Mouse (Mus musculus): ENCODE measurements around the gene Cacna1s.

Cacna1s gene

DNA sequence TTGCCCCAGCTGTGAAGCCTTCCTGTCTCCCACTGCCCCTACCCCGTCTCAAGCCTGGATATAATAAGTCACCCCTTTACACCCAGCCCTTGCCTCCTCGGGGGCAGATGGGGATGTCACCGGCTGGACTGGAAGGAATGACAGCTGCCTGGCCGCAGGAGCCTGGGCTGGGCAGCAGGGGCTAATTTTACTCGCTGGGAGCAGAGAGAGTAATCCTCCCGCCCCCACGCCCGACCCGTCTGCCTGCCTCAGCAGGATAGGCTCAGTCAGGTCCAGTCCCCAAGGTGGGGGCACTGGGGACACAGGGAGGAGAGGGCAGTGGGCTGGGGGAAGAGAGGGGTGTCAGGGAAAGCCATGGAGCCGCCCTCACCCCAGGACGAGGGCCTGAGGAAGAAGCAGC lies at the start of gene Cacna1s:
TSS of gene Cacna1s (plus strand) at position 204 of the 400 bp plus-strand sequence.
- 57% methylated on average over 11 of the region's 11 CpGs for WGBS

DNA sequence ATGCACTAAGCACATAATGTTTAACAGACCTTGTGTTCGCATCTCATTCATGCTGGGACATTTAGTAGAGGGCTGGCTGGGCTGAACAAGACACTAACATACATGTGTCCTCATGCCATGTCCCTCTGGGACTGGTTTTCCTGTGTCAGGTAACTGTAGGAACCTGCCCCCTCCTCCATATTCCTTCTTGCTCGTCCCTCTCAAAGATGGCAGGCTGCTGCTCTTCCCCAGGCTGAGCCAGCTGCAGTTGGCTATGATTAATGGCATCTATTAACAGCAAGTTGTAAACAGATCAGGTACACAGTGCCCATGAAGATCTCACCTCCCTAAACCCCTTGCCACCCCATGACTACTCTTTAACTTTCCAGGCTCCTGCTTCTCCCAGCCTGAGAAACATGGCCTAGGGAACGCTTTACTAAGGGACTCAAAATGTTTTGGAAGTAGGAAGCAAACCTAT lies 46.2 kb upstream of the Cacna1s start, which contains the start of gene Igfn1:
TSS of gene Igfn1 (minus strand) at position 51 of the 457 bp plus-strand sequence.
- 94% methylated on average over 3 of the region's 3 CpGs for WGBS

DNA sequence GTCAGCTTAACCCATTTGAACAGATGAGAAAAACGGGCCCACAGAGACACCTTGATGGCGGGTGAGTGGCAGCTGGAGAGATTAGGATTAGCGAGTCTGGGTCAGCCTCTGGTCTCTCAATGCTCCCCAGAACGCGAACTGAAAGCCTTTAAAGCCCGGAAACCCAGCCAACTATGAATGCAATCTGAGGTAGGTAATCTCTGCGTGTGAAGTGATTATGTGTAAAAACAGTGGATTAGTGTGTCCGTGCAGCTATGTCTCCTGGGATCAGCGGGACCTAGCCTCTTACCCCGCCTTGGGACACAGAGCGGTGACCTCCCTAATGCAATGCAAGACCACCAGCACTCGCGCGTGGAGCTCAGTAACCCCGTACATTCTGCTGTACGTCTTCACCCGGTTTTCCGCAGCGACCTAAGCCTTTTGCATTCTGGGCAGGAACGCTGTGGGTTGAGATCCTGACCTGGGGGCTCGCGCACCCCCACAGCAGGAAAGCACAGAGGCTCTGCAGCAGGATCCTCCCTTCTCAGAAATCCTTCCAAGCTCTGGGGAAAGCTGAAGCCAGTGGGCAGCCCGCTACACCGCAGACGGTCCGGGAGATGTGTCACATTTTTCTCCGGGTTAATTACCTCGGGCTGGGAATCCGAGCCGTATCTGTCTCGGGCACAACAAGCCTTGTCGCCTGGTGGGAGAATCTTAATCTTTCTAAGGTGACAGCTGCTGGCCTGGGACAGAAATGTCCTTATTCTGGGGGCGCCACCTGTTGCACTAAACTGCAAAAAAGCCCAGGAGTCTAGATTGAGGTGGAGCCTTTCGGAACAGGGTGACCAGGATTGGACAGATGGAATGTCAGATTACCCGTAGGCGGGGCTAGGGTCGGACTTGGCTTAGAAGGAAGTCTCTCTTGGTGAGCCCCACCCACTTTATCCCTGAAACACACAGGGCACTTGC lies 45.1 kb upstream of the Cacna1s start, which contains the start of gene Tmem9:
TSS of gene Tmem9 (plus strand) at position 940 of the 948 bp plus-strand sequence.
- 15% methylated on average over 37 of the region's 37 CpGs for WGBS

DNA sequence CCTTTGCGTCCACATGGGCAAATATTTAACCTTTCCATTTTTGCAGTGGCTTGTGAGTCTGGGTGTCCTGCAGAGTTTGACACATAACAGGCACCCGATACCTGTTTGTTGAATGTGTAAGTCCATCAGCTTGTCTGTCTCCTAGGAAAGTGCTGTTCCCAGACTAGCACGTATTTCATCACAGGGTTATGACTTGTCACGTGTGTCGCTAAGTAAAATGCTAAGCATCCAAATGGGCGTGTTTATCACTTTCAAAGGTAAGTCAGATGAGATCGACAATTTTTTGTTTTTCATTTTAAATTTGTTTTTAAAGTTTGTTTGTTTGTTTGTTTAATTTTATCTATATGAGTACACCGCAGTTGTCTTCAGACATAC lies 44.4 kb upstream of the Cacna1s start:
- WGBS = 24% methylated on average over 8 of the region's 8 CpGs

DNA sequence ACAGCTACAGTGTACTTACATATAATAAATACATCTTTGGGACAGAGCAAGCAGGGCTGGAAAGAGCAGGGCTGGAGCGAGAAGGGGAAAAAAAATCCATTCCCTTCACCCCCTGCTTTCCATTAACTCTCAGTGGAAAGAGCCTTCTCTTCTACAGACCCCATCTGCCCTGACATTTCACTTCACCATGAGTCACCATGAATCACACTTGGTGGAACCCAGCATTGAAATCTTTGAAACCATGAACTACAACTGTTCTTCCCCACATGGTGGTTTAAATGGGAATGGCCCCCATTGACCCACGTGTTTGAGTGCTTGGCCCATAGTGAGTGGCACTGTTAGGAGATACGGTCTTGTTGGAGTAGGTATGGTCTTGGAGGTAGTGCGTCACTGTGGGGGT lies 42.3 kb upstream of the Cacna1s start:
- whole genome bisulfite sequencing = 90% methylated on average over 4 of the region's 4 CpGs

DNA sequence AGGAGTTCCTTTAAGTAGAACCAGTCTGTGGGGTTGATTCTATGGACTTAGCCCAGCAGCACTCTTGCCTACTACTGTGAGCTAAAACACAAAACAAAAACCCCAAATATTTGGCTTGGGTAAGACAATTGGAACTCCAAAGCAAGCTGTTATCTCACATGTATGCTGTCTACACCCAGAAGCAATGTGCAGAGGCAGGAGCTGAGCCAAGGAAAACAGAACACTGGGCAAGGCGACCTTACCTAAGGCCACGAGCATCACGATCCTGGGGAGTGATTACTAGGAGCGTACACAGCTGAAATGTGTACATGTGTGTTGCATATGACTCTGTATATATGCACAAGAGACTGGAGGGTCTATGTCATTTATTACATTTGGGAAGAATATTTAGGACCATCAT lies 39.0 kb upstream of the Cacna1s start:
- WGBS = 74% methylated on average over 4 of the region's 4 CpGs

DNA sequence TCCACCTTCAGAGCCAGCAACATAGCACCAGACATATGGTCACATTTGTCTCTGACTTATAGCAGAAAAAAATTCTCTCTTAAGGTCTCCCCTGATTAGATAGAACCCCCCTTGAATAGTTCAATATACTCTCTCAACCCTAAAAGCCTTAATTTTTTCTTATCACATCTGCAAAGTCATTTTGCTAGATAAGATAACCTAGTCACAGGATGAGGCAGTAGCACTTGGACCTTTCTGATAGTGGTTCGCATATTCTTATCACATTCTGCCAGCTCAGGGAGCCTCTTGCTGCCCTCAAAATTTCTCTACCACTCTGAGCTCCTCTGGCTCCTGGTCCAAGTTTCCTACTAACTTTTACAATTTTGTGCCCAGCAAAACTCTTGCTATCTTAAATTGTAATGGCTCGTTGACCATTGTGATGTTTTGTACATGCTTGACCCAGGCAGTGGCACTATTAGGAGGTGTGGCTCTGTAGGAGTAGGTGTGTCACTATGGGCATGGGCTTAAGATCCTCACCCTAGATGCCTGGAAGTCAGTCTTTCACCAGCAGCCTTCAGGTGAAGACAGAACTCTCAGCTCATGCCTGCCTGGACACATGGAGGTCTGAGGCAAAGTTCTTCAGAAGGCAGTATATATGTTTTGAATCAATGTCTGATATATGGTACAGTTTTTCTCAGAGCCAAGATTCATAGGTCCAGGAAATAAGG lies 37.6 kb upstream of the Cacna1s start:
- 87% methylated on average over 2 of the region's 2 CpGs for WGBS

DNA sequence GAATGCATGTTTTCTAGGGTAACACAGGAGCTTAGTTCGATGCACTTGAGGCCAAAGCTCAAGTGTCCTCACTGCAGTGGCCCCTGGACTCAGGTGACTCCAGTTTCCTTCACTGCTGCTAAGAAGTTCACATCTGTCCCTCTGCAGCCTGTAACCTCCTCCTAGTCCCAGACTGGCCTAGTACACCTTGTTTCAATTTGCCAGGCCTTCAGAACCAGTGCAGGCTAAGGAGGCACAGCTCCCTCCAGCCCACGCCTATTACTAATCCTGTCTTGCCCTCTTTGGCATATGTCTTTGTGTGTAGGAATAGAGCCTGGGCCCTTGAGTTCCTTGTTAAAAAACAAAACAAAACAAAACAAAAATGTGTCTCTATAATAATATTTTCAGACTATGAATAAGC lies 35.2 kb upstream of the Cacna1s start:
- WGBS = 88% methylated on average over 2 of the region's 2 CpGs

DNA sequence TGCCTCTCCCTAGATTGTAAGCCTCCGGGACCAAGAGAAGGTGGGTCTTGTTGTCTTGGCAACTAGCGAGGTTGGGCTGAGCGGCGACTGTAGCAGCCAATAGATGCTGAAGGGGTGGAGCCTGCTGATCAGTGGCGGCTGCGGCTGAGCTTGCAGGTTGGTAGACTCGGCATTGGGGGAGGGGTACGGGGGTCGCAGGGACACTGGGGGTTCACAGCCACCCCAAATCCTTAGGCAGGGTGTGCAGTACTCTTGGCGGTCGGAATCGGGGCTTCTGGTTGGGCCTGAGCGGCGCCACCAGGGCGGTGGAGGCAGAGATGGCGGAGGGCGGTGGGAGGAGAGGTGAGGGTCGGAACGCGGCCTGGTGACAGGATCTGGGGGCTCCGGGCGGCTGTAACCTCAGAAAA lies 34.6 kb upstream of the Cacna1s start:
- WGBS = under 1% methylated on average over 22 of the region's 22 CpGs

DNA sequence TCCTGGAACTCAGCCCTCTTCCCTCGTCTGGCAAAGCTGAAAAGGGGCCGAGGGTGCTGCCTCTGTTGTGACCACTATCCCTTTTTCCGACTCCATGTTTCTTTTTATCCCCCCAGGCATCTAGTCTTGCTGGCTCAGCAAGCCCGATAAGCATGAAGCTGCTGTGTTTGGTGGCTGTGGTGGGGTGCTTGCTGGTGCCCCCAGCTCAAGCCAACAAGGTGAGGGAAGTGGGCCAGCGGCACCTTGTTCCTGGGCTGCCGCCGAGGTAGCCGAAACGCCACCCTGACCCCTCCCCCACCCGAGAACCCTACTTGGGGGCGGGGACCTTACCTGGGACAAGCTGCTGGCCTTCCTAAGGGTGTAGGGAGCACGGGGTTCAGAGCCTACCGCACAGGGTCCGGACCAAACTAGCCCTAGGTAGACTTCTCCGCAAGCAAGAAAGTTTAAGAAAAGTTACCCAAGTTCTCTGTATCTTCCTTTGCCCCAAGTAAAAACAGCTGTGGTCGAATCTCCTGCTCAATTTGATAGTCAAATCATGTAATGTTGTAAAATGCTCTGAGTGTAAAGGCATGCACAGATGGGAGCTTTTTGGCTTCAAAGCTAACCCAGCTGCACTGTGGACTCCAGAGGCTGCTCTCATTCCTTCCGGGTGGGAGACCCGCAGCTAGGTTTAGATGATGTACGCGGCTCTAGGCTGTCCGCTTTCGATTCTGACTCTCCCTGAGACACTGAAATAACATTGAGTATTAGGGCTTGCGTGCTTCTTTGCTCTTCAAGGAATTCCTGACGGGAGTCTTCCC lies 34.0 kb upstream of the Cacna1s start:
- WGBS = 4% methylated on average over 24 of the region's 24 CpGs

DNA sequence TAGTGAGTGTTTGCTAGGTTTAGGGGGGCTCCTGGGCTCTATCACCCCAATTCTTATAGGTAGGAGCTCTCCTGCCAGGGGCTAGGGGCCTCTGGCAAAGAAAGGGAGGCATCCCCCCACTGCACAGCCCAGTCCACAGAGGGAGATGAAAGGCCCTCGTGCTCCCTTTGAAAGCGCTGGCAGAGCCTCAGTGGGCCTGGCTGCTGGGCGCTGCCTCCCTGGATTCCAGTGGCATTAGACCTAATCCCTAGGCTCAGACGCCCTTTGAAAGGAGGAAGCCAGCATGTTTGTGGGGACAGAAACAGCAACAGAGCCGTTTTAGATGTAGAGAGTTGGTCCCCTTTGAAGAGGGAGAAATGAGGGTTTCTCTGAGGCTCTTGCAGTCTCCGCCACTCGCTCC lies 22.3 kb upstream of the Cacna1s start:
- 72% methylated on average over 7 of the region's 7 CpGs for WGBS

DNA sequence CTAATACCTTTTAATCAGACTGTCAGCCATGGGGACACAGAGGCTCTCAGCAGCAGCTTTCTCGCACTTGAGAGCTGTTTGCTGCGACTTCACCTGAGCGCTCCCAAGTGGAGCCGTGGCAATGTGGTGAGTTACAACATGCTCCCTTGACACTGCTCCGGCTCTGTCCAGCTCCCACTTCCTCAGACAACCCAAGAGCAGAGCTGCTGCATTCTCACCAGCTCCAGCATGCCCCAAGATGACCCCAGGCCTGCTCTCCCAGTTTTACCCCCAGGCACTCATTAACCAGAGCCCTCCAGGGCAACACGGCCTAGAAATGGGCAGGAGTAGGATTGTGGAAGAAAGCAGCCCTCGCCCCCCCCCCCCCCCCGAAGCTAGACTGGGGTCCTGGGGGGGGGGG lies 20.9 kb upstream of the Cacna1s start:
- 89% methylated on average over 8 of the region's 8 CpGs for WGBS

DNA sequence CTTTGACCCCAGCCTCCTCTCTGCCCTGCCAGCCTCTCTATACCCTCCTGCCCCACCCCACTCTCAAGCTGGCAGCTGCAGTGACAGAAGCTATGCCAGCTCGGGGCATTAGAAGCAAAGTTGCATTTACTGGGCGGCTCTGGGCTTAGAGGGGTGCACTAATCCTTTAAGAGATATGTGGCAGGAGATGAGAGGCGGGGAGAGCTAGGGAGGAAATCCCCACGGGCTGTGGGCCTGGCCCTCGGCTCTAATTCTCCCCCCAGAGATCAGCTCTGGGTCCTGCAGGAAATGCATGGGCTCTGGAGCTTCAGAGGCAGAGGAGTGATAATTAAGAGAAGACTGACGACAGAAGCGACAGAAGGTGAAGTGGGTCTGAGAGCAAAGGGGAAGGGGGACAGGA lies 19.6 kb upstream of the Cacna1s start:
- WGBS = 68% methylated on average over 7 of the region's 7 CpGs

DNA sequence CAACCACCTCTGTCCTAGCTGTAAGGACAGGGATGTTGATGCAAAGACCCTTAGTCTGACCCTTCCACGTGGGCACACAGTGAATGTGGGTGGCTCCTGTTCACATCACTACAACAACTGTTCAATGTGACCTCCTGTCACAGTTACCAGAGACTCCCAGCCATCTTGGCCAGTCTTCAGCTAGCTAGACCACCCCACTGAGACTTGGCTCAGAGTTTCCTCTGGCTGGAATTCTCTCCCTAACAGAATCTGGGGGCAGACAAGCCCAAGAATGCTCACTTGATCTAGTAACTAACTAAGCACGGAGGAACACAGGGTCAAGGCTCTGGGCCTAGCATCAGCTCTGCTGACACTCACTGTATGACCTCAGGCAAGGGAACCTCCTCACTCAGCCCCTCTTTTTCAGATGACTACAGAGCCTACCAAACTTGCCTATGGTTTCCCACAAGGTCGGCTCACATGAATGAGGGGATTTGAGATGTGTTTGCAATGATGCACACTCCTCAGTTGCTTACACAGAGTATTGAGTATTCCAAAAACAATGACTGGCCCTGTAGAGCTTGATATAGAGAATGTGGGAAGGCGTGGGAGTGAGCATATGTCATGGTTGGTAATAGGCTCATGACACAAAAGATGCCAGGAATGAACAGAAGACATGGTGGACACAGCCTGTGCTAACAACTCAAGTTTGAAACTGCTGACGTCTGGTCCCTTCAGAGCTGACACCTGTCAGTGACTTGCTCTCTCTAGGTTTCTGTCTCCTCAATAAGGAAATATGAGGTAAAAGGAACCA lies 13.6 kb upstream of the Cacna1s start:
- WGBS = 43% methylated on average over 5 of the region's 5 CpGs

DNA sequence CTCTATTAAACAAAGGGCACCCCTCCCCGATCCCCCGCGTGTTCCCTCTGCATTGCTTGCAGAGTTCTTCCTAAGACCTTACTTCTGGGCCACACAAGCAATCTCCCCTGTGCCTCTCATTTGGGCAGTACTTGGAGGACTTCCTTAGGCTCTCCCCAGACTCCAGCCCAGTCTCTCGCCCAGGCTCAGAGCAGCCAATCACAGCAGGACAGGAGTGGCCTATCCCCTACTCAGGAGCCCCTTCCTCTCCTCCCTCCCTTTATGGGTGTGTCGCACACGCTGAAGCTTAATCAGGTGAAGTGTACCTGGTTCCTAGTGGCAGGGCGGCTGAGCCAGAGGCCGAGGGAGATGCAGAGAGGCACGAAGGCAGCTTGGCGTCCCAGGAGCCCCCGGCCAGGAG lies 12.1 kb upstream of the Cacna1s start:
- WGBS = 47% methylated on average over 11 of the region's 11 CpGs

DNA sequence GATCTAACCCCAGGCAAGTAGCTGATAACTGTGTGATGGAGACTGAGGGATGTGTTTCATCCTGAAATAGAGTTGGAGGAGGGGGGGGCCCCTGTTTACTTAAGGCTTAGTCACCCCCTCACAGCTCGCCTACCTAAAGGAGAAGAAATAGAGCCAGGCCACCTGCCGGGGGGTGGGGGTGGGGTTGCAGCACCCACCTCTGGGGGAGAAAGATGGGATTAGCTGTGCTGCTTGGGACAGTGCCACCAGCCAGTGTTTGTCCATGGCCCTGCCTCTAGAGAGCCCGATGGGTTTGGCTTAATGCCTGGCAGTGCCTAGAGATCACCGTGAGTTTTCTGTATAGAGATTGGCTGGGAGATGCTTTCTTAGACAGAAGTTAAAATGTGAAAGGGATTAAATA lies 11.7 kb upstream of the Cacna1s start:
- WGBS = 20% methylated on average over 4 of the region's 4 CpGs

DNA sequence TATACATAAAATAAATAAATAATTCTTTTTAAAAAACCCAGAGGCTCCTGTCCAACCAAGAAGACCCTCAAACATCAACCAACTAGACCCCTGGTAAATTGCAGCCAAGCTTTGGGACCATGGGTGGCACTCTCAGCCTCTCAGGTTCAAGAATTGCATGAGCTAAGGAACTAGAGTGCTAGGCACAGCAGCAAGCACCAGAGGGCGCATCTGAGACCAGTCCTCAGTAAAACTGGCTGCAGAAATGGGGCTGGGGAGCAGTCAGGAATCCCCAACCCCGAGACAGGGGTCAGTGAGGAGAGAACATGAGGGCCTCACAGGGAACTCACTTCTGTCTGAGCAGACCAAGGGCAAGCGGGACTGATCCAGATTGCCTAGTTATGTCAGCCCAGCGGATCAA lies 6.8 kb upstream of the Cacna1s start:
- 15% methylated on average over 4 of the region's 4 CpGs for whole genome bisulfite sequencing

DNA sequence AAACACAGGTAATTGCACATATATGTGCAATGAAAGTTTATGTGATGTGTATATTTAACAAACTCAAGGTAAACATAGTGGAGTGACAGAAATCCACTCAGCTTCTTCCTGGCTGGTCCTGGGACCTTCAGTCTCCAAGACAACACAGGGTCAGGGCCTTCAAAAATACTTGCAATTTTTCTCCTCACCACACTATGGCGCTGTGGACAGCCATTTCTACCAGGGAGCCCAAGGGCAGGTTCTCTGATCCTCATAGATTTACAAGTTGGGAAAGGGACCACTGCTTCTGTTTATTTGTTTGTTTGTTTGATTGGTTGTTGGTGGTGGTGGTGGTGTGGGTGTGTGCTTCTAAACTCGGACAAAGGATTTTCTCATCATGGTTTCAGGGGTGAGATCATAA lies 5.1 kb upstream of the Cacna1s start:
- 12% methylated on average over 2 of the region's 2 CpGs for WGBS

DNA sequence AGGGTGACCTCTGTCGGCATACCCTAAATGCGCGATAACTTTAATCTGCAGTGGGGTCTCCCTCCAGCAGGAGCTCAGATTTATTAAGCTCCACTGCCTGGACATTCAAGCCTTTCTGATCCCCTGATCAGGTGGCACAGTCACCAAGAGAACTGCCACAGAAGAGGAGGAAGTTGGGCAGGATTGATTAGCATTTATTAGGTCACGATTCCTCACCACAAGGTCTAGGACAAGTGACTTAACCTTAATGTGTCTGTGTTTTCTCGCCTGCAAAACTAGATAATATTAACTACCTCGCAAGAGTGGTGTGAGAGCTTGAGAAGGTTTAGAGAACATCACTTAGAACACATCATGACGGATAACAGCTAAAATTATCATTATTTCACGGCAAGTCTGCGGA lies 4.7 kb upstream of the Cacna1s start:
- 75% methylated on average over 9 of the region's 9 CpGs for WGBS

DNA sequence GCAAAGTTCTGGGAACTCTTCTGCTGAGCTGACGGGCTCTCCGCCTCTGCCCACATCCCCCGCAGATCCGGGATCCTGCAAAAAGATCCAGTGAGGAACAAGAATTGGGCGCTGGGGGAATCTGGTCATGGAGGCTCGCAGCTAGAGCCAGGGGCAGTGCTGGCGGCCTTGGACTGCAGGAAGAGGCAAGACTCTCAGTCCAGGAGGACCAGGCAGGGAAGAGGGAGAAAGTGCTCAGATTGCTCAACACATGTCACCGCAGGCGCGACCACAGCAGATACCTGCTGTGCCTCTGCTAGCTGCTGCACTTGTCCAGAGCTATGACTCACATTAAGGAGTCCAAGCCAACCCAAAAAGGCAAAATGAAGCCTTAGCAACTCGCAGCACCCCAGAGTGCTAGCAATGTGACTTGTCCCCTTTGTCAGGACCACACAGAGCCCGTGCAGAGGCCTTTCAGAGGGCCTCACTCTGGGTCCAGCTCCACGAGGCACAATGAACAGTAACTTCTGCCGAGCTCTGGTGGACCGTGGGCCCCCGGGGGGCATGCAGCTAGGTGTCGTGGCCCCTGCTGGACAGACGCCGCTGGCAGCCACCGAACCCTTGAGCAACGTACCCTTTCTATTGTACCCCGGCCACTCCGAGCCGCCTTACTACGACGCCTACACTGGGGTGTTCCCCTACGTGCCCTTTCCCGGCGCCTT lies 2.1 kb upstream of the Cacna1s start, which contains the start of gene Ascl5:
TSS of gene Ascl5 (plus strand) at position 493 of the 701 bp plus-strand sequence.
- 28% methylated on average over 29 of the region's 29 CpGs for WGBS

DNA sequence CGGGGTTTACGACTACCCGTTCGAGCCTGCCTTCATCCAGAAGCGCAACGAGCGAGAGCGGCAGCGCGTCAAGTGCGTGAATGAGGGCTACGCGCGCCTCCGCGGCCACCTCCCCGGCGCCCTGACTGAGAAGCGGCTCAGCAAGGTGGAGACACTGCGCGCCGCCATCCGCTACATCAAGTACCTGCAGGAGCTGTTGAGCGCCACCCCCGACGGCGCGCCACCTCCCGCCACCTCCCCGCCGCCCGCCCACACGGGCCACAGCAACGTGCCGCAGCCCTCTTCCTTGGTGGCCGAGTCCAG lies 1.6 kb upstream of the Cacna1s start:
- 2% methylated on average over 36 of the region's 36 CpGs for WGBS

All from cerebral cortex, adult 2 months (tissue).